Mouse (Mus musculus): ENCODE measurements at regions not wholly inside any gene's neighbourhood (a gene's known extent, or its start where the extent isn't known, plus 50 kb on each side); places are given as distances from the start of the nearest gene placed in this dataset.

- H3K4me3 ChIP-seq, result no peak overlapping the region
- 84% methylated on average over 1 of the region's 1 CpGs for WGBS
- H3K27me3 ChIP-seq (replicated peaks), result no peaks in the 10 kb centered on the region
- H3K9me3 ChIP-seq (replicated peaks), result no peaks in the 10 kb centered on the region
- no peaks in the 10 kb centered on the region for H3K4me1 ChIP-seq (replicated peaks)
- H3K9ac ChIP-seq, result no peak overlapping the region
- no peak for ATAC-seq (ENCODE audit: insufficient number of reproducible peaks, low FRiP score)
- no peak overlapping the region for H3K27ac ChIP-seq (ENCODE audit: poor library complexity, severe bottlenecking)
- no peak overlapping the region for H3K4me2 ChIP-seq
- H3K36me3 ChIP-seq, result no peaks in the 10 kb centered on the region
Measured at GRCm38 (mm10) chr6:104055996-104056395, 436.6 kb upstream of the Cntn6 start.

- ATAC-seq (ENCODE audit: insufficient number of reproducible peaks, low FRiP score), result no peak
- H3K4me3 ChIP-seq, result no peak overlapping the region
- no peak overlapping the region for H3K27ac ChIP-seq (ENCODE audit: poor library complexity, severe bottlenecking)
- H3K9me3 ChIP-seq (replicated peaks), result no peaks in the 10 kb centered on the region
- no peak overlapping the region for H3K4me2 ChIP-seq
- H3K4me1 ChIP-seq (replicated peaks), result no peaks in the 10 kb centered on the region
- H3K27me3 ChIP-seq (replicated peaks), result no peaks in the 10 kb centered on the region
- H3K9ac ChIP-seq, result no peak overlapping the region
- H3K36me3 ChIP-seq, result no peaks in the 10 kb centered on the region
Measured at GRCm38 (mm10) chr6:104061692-104062263, 430.8 kb upstream of the Cntn6 start.

- 76% methylated on average over 3 of the region's 3 CpGs for WGBS
- ATAC-seq (ENCODE audit: insufficient number of reproducible peaks, low FRiP score), result no peak
- no peaks in the 10 kb centered on the region for H3K9me3 ChIP-seq (replicated peaks)
- no peak overlapping the region for H3K4me3 ChIP-seq
- H3K4me2 ChIP-seq, result no peak overlapping the region
- H3K4me1 ChIP-seq (replicated peaks), result no peaks in the 10 kb centered on the region
- H3K27me3 ChIP-seq (replicated peaks), result no peaks in the 10 kb centered on the region
- H3K9ac ChIP-seq, result no peak overlapping the region
- no peak overlapping the region for H3K27ac ChIP-seq (ENCODE audit: poor library complexity, severe bottlenecking)
- H3K36me3 ChIP-seq, result no peaks in the 10 kb centered on the region
Measured at GRCm38 (mm10) chr6:104080581-104080980, 412.0 kb upstream of the Cntn6 start.

- H3K4me3 ChIP-seq, result no peak overlapping the region
- H3K36me3 ChIP-seq, result no peaks in the 10 kb centered on the region
- H3K4me2 ChIP-seq, result no peak overlapping the region
- H3K27ac ChIP-seq (ENCODE audit: poor library complexity, severe bottlenecking), result no peak overlapping the region
- 81% methylated on average over 2 of the region's 2 CpGs for WGBS
- H3K4me1 ChIP-seq (replicated peaks), result no peaks in the 10 kb centered on the region
- H3K27me3 ChIP-seq (replicated peaks), result no peaks in the 10 kb centered on the region
- no peak overlapping the region for H3K9ac ChIP-seq
- no peak for ATAC-seq (ENCODE audit: insufficient number of reproducible peaks, low FRiP score)
- H3K9me3 ChIP-seq (replicated peaks), result no peaks in the 10 kb centered on the region
Measured at GRCm38 (mm10) chr6:104082242-104082641, 410.3 kb upstream of the Cntn6 start.

- no peaks in the 10 kb centered on the region for H3K4me1 ChIP-seq (replicated peaks)
- no peak overlapping the region for H3K4me2 ChIP-seq
- H3K9ac ChIP-seq, result no peak overlapping the region
- H3K4me3 ChIP-seq, result no peak overlapping the region
- H3K9me3 ChIP-seq (replicated peaks), result no peaks in the 10 kb centered on the region
- ATAC-seq (ENCODE audit: insufficient number of reproducible peaks, low FRiP score), result no peak
- H3K27ac ChIP-seq (ENCODE audit: poor library complexity, severe bottlenecking), result no peak overlapping the region
- no peaks in the 10 kb centered on the region for H3K27me3 ChIP-seq (replicated peaks)
- 74% methylated on average over 5 of the region's 5 CpGs for WGBS
- H3K36me3 ChIP-seq, result no peaks in the 10 kb centered on the region
Measured at GRCm38 (mm10) chr6:104108386-104108785, 384.2 kb upstream of the Cntn6 start.

Measured in heart, embryonic 12.5 days (tissue).